Mouse (Mus musculus) embryo, embryonic 9.5 days (tissue): ENCODE measurements around the gene Cnksr3.

ENCODE experiments used
- DNase-seq: peaks from one replicate; pipeline ENCODE4 v3.0.0-alpha.2; 2017; ENCODE audit errors: extremely low spot score

Gene Cnksr3

DNA sequence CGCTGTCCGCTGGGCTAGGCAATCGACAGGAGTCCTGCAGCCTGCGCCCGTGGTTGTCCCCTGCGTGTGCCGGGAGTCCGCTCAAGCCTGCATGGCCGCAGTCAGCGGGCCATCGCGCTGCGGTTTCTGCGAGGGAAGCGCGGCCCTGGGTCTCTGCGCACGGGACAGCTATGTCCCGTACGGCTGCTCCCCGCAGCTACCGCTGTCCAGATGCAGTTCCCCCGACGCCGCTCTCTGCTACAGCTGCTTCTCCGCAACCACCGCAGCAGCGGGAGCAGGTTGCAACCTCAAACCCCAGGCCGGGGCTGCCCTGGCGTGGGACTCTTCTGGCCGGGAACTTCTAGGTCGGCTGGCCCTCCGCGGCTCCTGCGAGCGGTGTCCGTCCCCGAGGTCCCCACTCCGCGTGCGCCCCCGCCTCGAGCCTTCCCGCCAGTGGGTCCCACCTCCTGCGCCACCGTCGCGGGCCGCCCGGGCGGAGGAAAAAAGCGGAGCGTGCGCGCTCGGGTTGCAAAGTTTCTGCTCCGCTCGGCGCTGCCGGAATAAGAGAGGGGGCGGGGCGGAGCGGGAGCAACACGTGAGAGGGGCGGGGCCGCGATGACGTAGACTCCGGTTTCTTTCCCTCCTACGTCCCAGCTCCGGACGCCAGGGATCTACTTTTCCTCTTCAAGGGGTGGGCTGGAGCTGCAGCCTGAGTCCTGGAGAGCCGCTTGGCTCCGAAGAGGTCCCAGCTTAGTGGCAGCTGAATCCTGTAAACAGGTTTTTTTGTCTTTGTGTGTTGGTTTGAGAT, at the start of gene Cnksr3:
TSS of gene Cnksr3 (minus strand) at position 542 of the 787 bp plus-strand sequence.
- DNase-seq: peak; percentile 94

DNA sequence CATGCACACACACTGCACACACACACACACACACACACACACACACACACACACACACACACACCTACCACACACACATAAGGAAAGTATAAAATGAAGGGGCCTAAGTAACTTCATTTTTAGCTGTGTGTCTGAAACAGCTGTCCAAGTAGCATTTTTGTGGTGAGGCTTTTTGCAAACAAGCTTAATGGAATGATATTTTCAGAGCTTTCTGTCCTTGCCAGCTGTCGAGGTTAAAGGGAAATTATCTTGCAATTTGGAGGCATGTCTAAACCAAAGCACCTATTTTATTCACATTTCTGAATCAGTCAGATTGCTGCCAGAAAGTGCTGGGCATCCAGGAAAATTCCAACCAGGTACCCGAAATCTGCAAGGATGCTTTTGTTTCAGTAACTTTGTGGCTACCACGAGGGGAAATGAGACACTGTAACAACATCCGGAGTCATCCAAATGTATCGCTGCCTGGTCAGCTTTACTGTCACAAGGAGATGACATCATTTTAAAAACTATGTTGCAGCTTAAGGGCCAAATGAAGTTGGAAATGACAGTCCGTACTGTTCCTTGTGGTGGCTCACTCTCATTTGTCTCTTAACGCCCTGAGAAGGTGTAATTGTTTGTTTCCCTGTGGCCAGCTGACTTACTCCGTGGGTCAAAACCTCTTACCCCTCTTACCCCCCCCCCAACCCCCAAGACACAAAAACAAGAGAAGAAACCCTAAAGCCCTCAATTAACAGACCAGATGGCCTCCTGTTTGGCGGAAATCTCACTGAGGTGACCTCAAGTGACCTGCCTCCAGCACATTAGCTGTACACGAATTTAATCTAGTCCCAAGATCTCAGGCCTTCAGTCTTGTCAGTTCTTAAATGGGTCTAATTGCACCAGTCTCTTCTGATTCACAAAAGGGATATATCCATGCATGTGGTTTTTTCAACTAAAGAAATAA, 48.4 kb upstream of the Cnksr3 start:
- peak; percentile 16 for DNase-seq

DNA sequence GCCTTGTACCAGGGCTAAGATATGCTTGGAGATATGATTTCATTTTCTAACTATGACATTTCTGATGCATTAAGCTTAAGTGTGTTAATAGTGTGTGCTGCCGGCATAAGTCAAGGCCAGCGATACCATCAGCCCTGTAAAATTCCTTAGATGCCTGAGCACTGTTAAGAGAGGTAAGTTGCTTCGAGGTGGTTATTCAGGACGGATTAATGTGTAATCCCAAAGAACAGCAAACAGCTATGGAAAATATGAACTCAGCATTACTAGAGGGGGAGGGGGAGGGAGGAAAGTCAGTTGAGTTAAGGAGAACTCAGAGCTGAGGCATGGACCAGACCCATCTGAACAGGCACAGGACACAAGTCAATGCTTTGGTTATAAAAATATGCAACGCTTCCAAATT, 46.6 kb upstream of the Cnksr3 start:
- no peak for DNase-seq

DNA sequence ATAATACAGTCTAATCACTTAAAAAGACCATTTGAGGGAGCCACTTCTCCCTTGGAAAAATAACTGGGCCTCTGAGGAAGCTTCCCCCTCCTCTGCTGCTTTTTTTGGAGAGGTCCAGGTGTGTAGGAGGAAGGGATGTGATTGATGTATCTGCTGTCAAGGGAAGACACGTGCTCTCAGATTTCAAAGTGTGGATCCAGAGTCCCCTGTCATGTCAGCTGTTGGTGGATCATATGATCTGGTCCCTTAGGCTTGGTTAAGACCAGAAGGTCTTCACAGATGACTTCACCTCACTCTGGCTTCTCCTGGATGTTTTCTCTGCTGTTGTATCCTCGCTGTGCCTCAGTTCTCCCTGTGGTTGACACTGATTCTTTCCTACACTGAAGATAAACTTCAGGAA, 38.4 kb upstream of the Cnksr3 start:
- no peak for DNase-seq

DNA sequence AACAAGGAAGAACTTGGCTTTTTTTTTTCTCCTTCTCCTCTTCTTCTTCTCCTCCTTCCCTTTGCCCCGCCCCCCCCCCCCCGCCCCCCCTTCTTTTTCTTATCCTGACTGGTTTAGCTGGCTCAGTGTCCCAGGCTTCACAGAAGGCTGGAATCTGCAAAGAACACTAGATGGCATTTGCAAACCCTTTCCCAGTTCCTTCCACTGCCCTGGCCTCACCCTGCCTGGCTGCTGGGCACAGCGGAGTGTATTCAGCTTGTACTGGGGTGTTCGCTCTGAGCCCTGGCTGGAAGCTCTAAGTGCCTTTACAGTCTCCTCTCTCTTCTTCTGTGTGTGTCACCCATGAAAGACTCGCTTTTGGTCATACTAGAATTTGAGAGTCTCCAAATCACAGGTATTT, 22.6 kb upstream of the Cnksr3 start:
- DNase-seq: peak; percentile 45

DNA sequence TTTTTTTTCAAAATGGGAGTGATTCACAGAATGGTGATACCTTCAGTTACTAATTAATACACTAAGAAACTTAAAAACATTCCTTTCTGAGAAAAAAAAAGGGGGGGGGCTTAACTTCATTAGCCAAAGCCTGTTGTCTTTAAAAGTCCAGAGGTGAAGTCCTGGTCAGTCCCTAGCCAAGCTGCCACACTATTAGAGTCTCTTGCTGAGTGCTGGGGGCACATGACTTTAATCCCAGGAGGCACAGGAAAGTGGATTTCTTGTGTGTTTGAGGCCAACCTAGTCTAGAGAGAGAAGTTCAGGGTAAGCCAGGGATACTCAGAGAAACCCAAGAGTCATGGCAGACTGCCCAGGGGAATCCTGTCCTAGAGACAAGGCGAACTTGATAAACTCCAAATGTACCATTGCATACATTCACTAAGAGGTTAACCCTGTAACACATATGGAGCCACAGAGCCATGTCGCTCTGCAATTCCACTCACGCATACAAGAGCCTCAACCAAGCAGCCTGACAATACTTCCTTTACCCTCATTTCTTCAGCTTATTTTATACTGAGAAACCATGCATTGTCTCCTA, 5.6 kb upstream of the Cnksr3 start:
- DNase-seq: no peak

DNA sequence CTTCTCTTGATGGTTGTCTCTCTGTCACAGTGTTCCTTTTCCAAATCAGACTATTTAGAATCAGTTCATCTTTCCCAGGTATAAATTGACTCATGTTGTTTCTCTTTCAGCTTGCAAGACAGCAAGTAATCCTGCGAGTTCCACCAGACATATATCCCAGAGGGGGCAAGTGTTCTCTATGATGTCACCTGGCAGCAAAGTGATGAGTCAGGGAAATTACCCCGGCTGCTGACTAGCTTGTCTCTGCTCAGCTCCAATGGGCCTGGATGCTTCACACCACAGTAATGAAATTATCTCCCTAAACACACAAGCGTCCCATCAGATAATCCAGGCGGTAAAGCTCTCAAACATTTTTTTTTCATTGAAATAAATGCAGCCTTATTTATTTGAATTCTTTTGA, 2.7 kb upstream of the Cnksr3 start:
- no peak for DNase-seq

DNA sequence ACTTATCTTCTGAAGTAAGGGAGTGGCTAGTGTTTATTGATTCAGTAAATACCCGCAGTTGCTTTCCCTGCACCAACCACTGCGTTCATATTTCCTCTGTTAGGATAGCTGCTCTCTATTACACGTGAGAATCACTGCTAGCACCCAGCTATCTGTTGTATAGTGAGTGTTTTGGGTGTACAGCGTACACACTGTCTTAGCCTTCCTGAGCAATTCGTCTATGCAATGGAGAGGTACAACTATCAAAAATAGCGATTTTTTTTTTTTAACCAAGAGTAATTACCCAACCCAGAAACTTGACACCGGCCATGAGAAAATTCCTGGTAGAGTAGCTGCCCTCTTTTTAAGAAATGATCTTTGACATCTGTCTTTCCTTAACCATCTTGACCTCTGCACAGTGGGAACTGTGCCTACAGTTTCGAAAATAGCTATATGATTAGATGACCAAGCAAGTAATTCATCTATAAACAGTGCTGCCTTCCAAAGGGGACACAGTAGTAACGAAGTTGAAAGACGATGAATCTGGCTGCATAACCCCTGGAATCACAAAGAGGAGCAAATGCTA, 1.1 kb upstream of the Cnksr3 start:
- peak; percentile 20 for DNase-seq

DNA sequence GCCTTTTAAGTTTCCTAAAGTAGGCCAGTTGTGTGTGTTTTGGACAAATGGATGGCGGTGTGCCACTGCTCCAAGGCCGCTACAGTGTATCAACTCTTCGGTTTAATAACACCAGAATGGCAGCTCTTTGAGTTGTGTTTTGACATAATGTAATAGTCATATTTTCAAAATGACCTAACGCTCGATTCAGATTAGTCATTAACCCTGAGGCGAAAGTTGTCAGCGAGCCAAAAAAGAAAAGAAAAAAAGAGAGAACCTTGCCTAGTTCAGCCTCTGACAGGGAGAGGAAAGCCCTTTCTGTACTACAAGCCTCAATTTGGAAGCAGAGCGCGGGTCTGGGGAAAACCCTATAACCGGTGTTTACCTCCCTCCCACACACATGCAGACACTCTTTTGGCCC, 500 bp upstream of the Cnksr3 start:
- no peak for DNase-seq

DNA sequence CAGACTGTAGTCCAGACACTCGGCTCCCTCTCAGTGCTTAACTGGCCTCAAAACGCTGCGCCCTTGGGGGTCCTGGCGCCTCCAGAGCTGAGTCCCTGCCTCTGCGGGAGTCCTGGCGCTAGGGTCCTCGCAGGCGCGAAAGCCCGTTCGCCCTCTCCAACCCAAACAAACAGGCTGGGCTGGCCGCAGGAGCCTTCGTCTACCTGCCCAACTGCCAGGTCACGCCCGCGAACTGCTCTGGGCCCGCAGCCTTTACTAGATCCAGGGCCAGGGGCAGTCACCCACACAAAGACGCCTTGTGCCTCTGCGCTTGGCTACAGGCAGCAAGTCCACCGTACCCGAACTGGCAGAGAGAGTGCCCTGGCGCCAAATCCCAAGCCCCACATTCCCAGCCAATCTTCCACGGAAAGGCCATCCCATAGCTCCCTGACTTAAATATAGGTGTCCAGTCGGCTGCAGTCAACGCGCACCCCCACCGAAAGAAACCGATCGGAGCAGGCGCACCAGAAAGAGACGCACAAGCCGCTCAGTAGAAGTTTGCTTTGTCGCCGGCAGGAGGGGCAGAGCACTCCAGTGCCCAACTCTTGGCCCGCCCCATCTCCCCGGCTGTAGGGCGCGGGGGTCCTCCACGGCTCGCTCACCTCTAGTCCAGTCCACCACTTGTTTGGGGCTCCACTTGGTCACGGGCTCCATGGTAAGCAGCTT, 894 bp downstream of the Cnksr3 start:
- peak; percentile 86 for DNase-seq

DNA sequence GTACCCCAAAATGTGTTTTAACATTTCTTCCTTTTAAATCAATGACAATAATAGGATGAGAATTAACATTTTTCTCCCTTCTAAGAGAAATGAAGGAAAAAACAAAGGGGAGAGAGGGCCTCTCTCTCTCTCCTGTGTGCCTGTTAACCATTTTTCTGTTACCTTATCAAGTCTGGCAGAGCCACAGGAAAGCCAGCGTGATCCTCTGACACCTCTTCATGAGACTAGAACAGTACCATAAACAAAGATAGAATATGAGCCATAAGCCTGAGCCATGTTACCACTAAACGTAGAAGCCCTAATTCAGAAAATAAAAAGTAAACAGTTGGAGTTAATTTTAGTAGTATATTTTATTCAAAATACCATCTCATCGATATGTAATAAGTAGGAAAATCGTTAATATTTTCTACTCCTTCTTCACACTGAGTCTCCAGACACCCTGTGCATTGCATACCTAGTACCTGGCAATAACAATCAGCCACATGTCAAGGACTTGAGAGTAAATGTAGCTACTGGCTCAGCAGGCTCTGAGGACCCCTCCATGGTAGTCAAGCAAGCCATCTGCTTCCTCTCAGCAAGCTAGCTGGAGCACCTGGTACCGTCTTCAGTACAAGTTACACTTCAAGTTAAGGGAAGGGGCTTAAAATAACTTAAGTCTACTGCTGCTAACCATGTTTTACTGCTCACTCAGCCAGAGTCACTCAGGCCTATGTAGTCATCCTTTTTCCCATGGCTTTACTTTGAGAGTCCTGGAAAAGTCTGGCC, 2.2 kb downstream of the Cnksr3 start:
- no peak for DNase-seq

DNA sequence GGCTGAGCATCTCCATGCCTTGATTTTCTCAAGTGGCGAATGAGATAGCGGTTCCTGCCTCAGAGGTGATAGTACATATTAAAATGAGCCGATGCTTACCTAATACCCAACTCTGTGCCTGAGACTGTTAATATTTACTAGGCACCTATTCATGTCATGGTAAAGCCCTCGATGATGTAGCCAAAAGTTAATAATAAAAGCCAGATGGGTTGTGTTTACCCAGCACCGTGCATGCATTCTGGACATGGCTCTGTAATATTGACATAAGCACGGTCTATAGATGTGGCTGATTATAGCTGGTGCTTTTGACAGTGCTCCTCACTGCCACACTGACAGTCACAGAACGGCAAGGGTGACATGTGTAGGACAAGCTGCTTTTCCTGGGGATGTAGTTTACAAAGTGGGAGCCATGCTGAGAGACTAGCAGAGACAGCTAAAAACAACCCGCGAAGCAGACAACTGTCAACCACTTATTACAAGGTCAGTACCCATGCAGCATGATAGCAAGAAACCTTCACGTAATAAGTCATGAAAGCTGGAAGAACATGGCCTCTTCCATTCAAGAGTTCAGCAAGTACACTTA, 3.1 kb downstream of the Cnksr3 start:
- no peak for DNase-seq

DNA sequence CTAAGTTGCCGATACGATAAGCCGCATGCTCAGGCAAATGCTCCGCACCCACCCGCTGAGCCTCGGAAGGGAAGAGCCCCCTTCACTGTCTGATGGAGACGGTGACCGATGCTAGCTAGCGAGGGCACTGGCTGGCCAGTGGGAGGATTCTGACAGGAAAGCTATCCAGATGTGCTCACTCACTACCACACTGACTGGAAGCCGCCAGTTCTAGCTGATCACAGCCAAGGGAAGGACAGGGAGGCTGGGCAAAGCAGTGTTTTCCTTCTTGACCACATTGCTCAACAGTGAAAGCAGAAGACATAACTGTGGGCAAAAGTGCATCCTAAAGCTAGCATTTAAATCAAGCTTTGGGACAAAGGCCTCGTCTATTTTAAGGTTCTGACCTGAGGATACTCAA, 4.7 kb downstream of the Cnksr3 start:
- no peak for DNase-seq

DNA sequence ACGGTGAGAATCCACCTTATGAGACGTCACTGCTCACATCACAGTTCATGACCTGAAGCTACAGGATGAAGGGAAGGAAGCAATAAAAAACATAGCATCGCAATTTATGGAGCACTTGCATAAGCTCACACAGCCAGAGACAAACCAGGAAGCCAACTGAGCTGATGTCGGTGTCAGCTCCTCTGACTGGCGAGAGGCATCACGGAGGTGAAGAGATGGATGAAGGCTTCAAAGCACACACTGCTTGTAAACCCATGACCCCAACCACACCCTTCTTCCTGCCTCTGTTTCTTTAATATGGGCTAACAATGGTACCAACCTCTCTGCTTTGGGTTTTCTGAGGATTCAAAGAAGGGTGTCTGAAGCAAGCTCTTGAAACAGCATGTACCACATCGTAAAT, 5.5 kb downstream of the Cnksr3 start:
- DNase-seq: no peak

DNA sequence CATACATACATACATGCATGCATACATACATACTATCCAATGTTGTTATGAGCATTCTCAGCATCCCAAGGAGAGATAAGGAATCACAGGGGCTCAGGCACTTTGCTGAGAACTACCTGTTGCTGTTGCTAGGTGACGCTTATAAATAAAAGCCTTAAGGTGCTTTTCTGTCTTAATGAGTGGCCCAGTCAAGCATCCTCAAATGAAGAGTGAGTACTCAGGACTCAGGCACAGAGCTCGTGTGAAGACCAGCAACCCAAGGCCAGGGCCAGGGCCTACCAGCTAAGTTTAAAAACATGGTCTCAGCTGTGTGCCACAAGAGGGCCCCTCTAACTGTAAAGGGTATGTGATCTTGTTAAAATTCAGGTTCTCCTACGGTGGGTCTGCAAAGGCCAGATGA, 6.5 kb downstream of the Cnksr3 start:
- DNase-seq: no peak

DNA sequence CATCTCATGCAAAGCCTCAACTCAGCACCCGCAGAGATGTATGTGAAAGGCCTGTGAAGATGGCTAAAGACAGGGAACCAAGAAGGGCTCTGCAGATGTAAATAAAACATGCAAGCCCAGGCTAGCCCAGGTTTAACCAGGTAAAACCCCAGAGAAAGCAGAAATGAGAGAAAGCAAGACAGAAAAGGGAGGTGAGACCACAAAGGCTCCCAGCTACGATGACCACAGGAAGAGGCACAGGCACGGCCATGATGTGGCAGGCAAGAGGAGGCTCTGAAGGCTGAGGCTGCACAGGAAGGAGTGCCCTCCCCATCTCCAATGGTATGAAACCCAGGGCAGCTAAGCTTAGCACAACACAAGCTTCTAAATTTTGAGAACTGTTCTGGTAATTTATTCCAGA, 7.1 kb downstream of the Cnksr3 start:
- no peak for DNase-seq

DNA sequence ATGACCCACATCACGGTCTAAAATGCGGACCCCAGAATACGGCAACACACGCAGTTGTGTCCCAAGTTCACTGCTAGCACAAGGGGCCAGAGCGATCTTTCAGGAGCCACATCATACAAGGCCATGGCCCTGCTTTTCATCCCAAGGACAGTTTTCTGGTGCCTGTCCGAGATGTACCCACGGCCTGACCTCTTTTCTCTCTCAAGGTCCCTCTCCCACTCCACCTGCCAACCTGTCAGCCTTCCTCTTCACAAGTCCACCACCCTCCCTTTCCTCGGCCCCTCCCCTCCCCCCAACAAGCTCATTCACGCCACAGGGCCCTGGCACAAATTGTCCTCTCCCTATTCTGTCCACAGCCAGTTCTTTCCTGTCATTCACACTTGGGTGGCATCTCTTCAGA, 9.5 kb downstream of the Cnksr3 start:
- DNase-seq: no peak

DNA sequence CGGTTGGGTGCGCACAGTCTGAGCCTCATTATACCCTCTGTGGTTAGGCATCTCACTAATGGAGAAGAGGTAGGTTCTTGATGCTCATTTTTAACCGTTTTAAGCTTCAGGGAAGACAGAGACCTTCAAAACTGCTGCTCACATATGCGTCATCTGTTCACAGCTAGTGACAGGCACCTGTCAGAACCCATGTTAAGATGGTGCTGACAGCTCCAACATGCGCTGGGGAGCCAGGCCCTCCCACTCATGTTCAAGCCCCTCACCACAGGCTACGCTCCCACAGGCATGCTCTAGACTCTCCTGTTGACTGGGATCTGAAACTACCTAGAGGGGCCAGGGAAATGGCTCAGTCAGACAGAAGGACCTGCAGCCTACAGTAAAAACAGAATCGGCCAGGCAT, 11.4 kb downstream of the Cnksr3 start:
- DNase-seq: no peak

DNA sequence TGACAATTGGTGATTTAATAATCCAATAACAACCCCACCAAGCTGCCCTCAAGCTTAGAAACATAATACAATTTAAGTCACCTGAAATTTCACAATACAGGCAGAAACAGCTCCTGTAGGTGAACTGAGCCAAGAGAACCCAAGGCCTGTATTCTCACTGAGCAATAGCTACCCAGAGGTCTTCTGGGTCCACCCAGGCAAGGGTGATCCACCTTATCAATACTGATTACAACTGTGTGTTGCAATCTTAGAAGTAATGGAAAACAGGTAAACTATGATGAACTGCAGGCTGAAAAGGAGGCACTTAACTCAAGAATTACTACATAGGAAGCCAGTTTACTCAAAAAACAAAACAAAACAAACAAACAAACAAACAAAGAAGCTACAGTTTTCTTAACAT, 13.8 kb downstream of the Cnksr3 start:
- DNase-seq: no peak

DNA sequence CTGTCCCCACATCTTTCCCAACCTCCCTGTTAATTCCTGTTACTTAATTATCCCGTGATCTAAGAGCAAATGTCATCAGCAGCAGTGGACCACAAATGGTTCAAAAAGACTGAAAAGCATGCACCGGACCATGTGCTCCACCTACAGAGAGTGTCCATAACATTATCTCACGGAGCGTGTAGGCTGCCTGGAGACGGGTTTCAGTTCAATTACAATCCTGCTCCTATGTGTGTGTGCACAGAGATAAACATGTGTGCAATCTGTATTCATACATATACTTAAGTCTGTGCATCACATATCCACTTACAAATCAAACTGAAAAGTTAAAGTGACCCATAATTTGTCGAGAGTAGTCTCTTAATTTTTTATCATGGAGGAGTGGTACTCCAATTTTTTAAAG, 14.3 kb downstream of the Cnksr3 start:
- no peak for DNase-seq
